Mouse (Mus musculus) liver, embryonic 16.5 days (tissue): ENCODE measurements around the gene Trim31. TPM values are rescaled to one million over a fixed set of nuclear protein-coding genes. Genes with fewer than 3 reads are reported as not detected.
A peak's percentile ranks its signal among the peaks of the same experiment; 100 is the strongest.

Experiments
- ATAC-seq: fragments of 200-750 bp; cut with Nextera tagmentation; 2 replicates; pipeline ENCODE4 v1.8.0; 2017; ENCODE audit warnings: low read depth, mild to moderate bottlenecking, moderate number of reproducible peaks, moderate library complexity
- H3K27ac ChIP-seq: fragments of 300-500 bp; sonication (generic); 2 replicates; pipeline ENCODE4 v1.5.1; 2014; ENCODE audit warnings: mild to moderate bottlenecking, low read length
- H3K27me3 ChIP-seq: fragments of 300-500 bp; sonication (generic); 2 replicates; pipeline ENCODE4 v1.6.1; 2014; ENCODE audit warnings: low read depth, low read length, mixed read lengths; ENCODE audit not compliant: control insufficient read depth, insufficient read depth
- H3K36me3 ChIP-seq: fragments of 300-500 bp; sonication (generic); 2 replicates; pipeline ENCODE4 v1.6.1; 2014; ENCODE audit warnings: mild to moderate bottlenecking; ENCODE audit not compliant: control insufficient read depth, insufficient read depth
- H3K4me1 ChIP-seq: fragments of 300-500 bp; sonication (generic); 2 replicates; pipeline ENCODE4 v1.6.1; 2014; ENCODE audit warnings: low read depth, low read length, mixed read lengths; ENCODE audit not compliant: control insufficient read depth
- H3K4me2 ChIP-seq: fragments of 300-500 bp; sonication (generic); 2 replicates; pipeline ENCODE4 v1.6.1; 2014; ENCODE audit warnings: low read depth, low read length, mixed read lengths
- H3K4me3 ChIP-seq: fragments of 300-500 bp; sonication (generic); 2 replicates; pipeline ENCODE4 v1.5.1; 2014; ENCODE audit warnings: low read depth, mild to moderate bottlenecking, low read length
- H3K9ac ChIP-seq: fragments of 300-500 bp; sonication (generic); 2 replicates; pipeline ENCODE4 v1.6.1; 2014; ENCODE audit warnings: low read depth, low read length
- H3K9me3 ChIP-seq: fragments of 300-500 bp; sonication (generic); replicated peaks from 2 replicates; pipeline ENCODE4 v1.6.1; 2016; ENCODE audit warnings: low read length; ENCODE audit not compliant: control insufficient read depth
- WGBS: fragments of 180-500 bp; shearing (Covaris S2); extraction: QIAGEN DNeasy Blood & Tissue Kit; methylation state at CpG from one replicate; pipeline ENCODE4 v1.1.7; 2014; ENCODE audit not compliant: insufficient replicate concordance; 5-methylcytosine and 5-hydroxymethylcytosine counted together
- polyA plus RNA-seq: library from polyadenylated mRNA; unstranded; fragments of >200 nt; fragmentation: Nextera tagmentation; extraction: Ambion mirVana; gene quantifications from 2 replicates; pipeline ENCODE4 v1.2.1, GENCODE M21; 2015

Trim31 gene
- polyA plus RNA-seq, 1 experiment from 2014 or later = 0.27 TPM

DNA sequence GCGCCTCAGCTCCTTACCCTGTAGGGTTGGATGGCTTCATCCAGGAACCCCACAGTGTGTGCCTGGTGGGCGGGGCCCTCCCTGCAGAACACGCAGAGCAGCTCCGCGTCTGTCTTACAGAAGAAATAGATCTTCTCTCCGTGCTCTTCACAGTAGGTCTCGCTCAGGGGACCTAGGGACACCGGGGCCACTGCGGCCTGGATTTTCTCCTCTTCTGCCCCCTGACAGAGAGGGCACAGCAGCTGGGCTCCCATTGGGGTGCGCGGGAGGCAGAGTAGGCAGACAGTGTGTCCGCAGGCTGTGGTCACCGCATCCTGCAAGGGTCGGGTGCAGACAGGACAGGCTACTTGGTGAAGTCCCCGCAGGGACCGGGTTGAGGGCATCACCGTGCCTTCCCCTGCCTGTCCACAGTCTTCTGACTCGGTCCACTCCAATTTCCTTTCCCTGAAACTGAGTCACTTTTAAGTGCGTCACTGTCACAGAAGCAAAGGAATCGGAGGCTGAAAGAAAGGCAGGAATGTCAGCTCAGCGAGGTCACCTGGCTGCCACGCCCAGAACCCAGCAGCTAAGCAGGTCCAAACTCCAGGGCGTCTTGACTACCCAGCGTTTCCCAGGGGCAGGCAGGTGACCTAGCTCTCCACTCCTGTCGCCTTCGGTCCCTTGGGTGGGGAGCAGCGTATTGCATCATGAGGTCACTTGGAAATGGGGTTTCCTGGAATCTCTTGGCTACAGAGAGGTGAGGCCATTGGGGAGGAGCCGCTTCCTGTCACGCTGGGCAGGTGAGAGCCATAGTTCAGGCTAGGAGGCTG is 31.0 kb upstream of the Trim31 start, which contains the start of gene Trim15:
Gene Trim15 (minus strand): TSS at position 492 of the 809 bp plus-strand sequence.
- no peak for ATAC-seq

DNA sequence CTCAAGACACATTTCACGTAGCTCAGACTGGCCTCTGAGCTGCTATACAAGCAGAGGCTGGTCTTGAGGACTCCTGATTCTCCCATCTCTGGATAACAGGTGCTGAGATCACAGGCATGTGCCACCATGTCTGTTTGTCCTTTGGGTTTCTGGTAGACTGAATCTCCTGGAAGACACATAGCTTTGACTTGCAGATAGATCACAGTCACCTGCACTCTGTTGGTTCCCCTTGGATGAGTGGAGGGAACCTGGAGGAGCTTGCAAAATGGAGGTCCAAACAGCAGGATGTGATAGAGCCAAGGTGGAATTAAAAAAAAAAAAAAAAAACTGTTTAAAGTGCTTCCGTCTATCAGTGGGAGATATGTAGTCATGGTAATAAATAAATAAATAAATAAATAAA is 29.1 kb upstream of the Trim31 start:
- peaks cover 47% of the 10 kb centered on the region for H3K4me1 ChIP-seq
- H3K9me3 ChIP-seq = no peaks in the 10 kb centered on the region
- H3K4me2 ChIP-seq = peak overlapping the region; percentile 57
- H3K36me3 ChIP-seq = peaks cover 25% of the 10 kb centered on the region
- H3K27ac ChIP-seq = peak overlapping the region; percentile 94
- peak overlapping the region; percentile 33; the same call in 1 of the 2 replicates for H3K4me3 ChIP-seq
- no peak for ATAC-seq
- H3K9ac ChIP-seq = peak overlapping the region; percentile 43
- peaks cover 33% of the 10 kb centered on the region for H3K27me3 ChIP-seq
- WGBS = 55% methylated on average over 2 of the region's 2 CpGs

More for the DNA sequence above, 31.0 kb upstream of the Trim31 start, which contains the start of gene Trim15:
- Histone ChIP-seq H3K4me1 (peaks cover 38% of the 10 kb centered on the region), H3K9me3 (no peaks in the 10 kb centered on the region), H3K27me3 (peaks cover 47% of the 10 kb centered on the region), H3K9ac (peak within 1 kb of the TSS; percentile 64), H3K4me2 (peak within 1 kb of the TSS; percentile 69), H3K4me3 (peak within 1 kb of the TSS; percentile 53), H3K36me3 (peaks cover 9% of the 10 kb centered on the region), H3K27ac (peak within 1 kb of the TSS; percentile 49)
- WGBS = 18% methylated on average over 29 of the region's 29 CpGs

DNA sequence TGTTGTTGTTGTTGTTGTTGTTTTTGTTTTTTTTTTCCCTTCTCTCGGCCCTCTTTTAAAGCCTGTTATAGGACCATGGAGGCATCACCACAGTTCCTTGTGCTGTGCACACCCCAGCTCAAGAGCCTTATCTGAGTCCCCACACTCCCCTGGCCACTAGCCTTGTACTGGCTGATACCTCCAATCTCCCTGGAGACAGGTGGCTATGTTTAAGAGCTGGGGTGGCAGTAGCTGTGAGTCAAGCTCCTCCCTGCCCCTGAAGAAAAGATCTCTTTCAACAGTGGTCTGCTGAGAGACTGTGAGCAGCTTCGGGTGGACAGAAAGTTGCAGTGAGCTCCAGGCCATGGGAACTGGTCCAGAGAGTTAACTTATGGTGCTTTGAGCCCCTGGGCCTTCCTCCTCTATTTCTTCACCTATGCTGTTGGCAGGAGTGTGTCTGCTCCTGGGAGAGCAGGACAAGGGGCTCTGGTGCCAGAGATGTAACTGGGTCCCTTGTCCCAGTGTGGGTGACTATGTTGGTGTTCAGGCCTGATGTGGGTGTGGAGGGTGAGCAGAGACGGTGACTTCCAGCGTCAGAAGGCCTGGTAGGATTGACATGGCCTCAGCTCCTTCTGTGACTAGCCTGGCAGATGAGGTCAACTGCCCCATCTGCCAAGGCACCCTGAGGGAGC is 28.5 kb upstream of the Trim31 start, which contains the start of gene Trim10:
Gene Trim10 (plus strand): TSS at position 291 of the 671 bp plus-strand sequence.
- peaks cover 27% of the 10 kb centered on the region for H3K27me3 ChIP-seq
- peak within 1 kb of the TSS; percentile 100 for H3K27ac ChIP-seq
- H3K4me1 ChIP-seq = peaks cover 52% of the 10 kb centered on the region
- no peaks in the 10 kb centered on the region for H3K9me3 ChIP-seq
- 18% methylated on average over 4 of the region's 4 CpGs for WGBS
- H3K9ac ChIP-seq = peak within 1 kb of the TSS; percentile 96
- peak within 1 kb of the TSS; percentile 77 for H3K4me2 ChIP-seq
- H3K4me3 ChIP-seq = peak within 1 kb of the TSS; percentile 73
- H3K36me3 ChIP-seq = peaks cover 29% of the 10 kb centered on the region
- peak; percentile 99 for ATAC-seq

DNA sequence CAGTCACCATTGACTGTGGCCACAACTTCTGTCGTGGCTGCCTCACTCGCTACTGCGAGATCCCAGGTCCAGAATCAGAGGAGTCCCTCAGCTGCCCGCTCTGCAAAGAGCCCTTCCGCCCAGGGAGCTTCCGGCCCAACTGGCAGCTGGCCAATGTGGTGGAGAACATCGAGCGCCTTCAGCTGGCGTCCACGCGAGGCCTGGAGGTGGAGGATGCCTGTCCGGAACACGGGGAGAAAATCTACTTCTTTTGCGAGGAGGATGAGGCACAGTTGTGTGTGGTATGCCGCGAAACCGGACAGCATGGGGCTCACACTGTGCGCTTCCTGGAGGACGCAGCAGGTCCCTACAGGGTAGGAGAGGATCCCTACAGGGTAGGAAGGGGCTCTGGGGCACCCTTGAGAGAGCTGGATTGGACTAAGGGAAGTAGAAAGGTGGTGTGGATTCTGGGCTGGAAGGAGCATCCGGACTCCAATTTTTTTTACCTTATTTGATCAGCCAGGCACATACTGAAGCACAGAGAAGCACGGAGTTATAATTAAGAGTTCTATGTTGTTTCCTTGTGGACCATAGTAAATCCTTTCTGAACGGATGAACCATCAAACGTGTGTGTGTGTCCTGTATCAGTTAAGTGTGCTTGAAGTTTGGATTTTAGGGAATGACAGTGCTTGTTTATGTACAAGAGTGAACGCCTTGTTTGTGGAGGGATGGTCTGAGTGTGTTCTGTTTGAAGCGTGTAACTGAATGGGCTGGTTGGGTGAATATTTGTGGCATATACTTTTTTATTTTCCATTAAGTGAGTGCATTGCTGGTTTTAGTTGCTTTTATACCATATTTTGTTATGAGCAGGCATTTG is 27.7 kb upstream of the Trim31 start:
- peak overlapping the region; percentile 73 for H3K4me3 ChIP-seq
- peaks cover 37% of the 10 kb centered on the region for H3K36me3 ChIP-seq
- peak overlapping the region; percentile 96 for H3K9ac ChIP-seq
- peaks cover 22% of the 10 kb centered on the region for H3K27me3 ChIP-seq
- ATAC-seq = peak; percentile 17
- no peaks in the 10 kb centered on the region for H3K9me3 ChIP-seq
- H3K4me2 ChIP-seq = peak overlapping the region; percentile 77
- H3K4me1 ChIP-seq = peaks cover 53% of the 10 kb centered on the region
- WGBS = 45% methylated on average over 25 of the region's 25 CpGs
- H3K27ac ChIP-seq = peak overlapping the region; percentile 100

DNA sequence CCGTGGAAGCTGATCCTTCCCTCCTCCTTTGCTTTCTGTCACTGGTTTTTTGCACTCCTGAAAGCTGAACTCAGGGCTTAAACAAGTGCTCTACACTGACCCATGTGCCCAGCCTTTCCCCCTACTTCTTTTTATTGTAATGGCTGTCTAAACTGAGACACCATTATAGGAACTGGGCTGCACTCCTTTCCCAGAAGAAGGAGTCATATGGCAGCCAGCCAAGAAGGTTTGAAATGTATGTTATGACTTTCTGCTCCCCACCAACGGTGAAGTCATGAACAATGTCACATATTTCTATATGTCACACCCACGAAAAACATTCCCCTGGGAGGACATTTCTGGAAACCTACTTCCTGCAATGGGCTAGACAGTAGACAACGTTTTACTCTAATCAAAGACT is 23.3 kb upstream of the Trim31 start:
- H3K36me3 ChIP-seq = peaks cover 69% of the 10 kb centered on the region
- H3K4me2 ChIP-seq = peak overlapping the region; percentile 22
- ATAC-seq = no peak
- H3K4me1 ChIP-seq = peaks cover 24% of the 10 kb centered on the region
- no peak overlapping the region for H3K27ac ChIP-seq
- H3K9ac ChIP-seq = no peak overlapping the region
- WGBS = 57% methylated on average over 4 of the region's 4 CpGs
- H3K9me3 ChIP-seq = no peaks in the 10 kb centered on the region
- peak overlapping the region; percentile 3 for H3K4me3 ChIP-seq
- no peaks in the 10 kb centered on the region for H3K27me3 ChIP-seq

DNA sequence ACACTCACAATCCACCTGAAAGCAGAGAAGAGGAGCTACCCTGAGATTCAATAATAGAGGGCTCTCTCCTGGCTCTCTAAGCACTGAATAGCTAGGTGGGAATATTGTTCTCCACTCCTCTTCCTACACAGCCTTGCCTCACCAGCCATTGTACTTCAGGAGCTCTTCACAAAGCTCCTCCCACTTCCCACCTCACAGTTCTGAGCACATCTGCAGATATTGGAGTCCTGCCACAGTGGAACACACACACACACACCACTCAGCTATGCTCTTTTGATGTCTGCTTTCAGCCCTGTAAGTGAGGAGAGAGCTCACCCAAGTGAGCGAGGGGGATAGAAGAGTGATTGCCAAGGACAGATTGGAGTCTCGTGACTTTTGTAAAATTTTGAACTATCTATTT is 14.6 kb upstream of the Trim31 start:
- peaks cover 2% of the 10 kb centered on the region for H3K36me3 ChIP-seq
- 69% methylated on average over 2 of the region's 2 CpGs for WGBS
- no peaks in the 10 kb centered on the region for H3K4me1 ChIP-seq
- no peak for ATAC-seq
- no peak overlapping the region for H3K4me2 ChIP-seq
- H3K27me3 ChIP-seq = no peaks in the 10 kb centered on the region
- no peak overlapping the region for H3K9ac ChIP-seq
- no peaks in the 10 kb centered on the region for H3K9me3 ChIP-seq
- no peak overlapping the region for H3K4me3 ChIP-seq
- H3K27ac ChIP-seq = no peak overlapping the region

DNA sequence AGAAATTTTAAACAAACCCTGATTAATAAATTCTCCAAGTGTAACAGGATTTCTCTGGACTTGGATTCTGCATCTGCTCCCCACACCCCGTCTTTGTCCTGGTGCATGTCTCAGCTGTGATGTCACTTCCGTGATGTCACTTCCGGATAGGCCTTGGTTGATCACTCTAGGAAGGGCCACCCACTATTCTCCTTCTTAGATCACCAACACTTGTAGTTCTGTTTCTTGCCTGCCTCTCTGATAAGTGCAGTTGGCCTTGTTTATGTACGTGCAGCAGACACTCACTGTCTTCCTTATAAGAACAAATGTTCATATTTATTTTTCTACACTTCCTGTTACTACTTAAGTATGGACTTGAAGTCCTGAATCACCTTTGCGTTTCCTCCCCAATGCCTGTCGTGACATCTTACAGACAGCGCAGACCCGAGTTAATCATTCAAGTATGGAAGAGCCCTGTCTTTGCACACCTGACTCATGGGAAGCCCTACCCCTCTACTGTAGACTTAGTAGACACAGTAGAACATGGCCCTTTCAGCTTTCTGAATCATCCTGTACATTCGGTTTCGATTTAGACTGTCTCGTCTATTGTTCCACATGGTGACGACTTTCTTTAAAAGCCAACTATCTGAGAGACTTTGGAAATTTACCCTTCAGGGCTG is 12.7 kb upstream of the Trim31 start:
- Histone ChIP-seq H3K36me3 (no peaks in the 10 kb centered on the region), H3K4me1 (no peaks in the 10 kb centered on the region), H3K9ac (no peak overlapping the region), H3K9me3 (no peaks in the 10 kb centered on the region), H3K4me2 (no peak overlapping the region), H3K27ac (no peak overlapping the region), H3K27me3 (peaks cover 2% of the 10 kb centered on the region), H3K4me3 (no peak overlapping the region)
- 76% methylated on average over 12 of the region's 12 CpGs for WGBS
- no peak for ATAC-seq
